Mouse (Mus musculus) gastrocnemius, postnatal 10 days (tissue): ENCODE results near the gene Sun1. TPM values are rescaled to one million over a fixed set of nuclear protein-coding genes. Genes with fewer than 3 reads are reported as not detected.

Experiments
- DNase-seq: peaks from one replicate; pipeline ENCODE4 v3.0.0; 2021; ENCODE audit warnings: mixed read lengths
- total RNA-seq, 2 experiments: library from RNA; stranded (reverse); gene quantifications; 2 replicates each; pipeline ENCODE4 v1.2.3; 2021

The Sun1 gene
- total RNA-seq, 2 experiments from 2014 or later: 42.7 to 52.4 TPM

GRCm38 (mm10) chr5:139206525-139206924 lies 6.1 kb downstream of the Sun1 start:
- no peak for DNase-seq

- DNase-seq: no peak
Measured at GRCm38 (mm10) chr5:139208183-139208582, 7.7 kb downstream of the Sun1 start.

GRCm38 (mm10) chr5:139208871-139209684 lies 8.6 kb downstream of the Sun1 start:
- no peak for DNase-seq

- DNase-seq: no peak
Measured at GRCm38 (mm10) chr5:139209685-139210026, 9.2 kb downstream of the Sun1 start.

GRCm38 (mm10) chr5:139211737-139212385 lies 11.4 kb downstream of the Sun1 start:
- DNase-seq: no peak

- DNase-seq: no peak
Measured at GRCm38 (mm10) chr5:139214298-139214697, 13.9 kb downstream of the Sun1 start.

GRCm38 (mm10) chr5:139215184-139215583 lies 14.7 kb downstream of the Sun1 start:
- DNase-seq: no peak

GRCm38 (mm10) chr5:139216121-139216520 lies 15.7 kb downstream of the Sun1 start:
- no peak for DNase-seq

GRCm38 (mm10) chr5:139216774-139217173 lies 16.3 kb downstream of the Sun1 start:
- no peak for DNase-seq

- no peak for DNase-seq
Measured at GRCm38 (mm10) chr5:139220006-139220515, 19.6 kb downstream of the Sun1 start.

- no peak for DNase-seq
Measured at GRCm38 (mm10) chr5:139220610-139221009, 20.2 kb downstream of the Sun1 start.

GRCm38 (mm10) chr5:139223331-139223730 lies 22.9 kb downstream of the Sun1 start:
- DNase-seq: no peak

- DNase-seq: no peak
Measured at GRCm38 (mm10) chr5:139227236-139227635, 26.8 kb downstream of the Sun1 start.

- DNase-seq: no peak
Measured at GRCm38 (mm10) chr5:139227645-139228044, 27.2 kb downstream of the Sun1 start.

- no peak for DNase-seq
Measured at GRCm38 (mm10) chr5:139228318-139228717, 27.9 kb downstream of the Sun1 start.

- DNase-seq: no peak
Measured at GRCm38 (mm10) chr5:139229716-139230115, 29.3 kb downstream of the Sun1 start.

GRCm38 (mm10) chr5:139232083-139232482 lies 31.6 kb downstream of the Sun1 start:
- DNase-seq: no peak

- no peak for DNase-seq
Measured at GRCm38 (mm10) chr5:139234423-139234822, 34.0 kb downstream of the Sun1 start.

- no peak for DNase-seq
Measured at GRCm38 (mm10) chr5:139237436-139237835, 37.0 kb downstream of the Sun1 start.

- no peak for DNase-seq
Measured at GRCm38 (mm10) chr5:139241022-139241761, 40.8 kb downstream of the Sun1 start.

- DNase-seq: no peak
Measured at GRCm38 (mm10) chr5:139243384-139243783, 42.9 kb downstream of the Sun1 start.

GRCm38 (mm10) chr5:139247767-139248166 lies 47.3 kb downstream of the Sun1 start:
- no peak for DNase-seq

- DNase-seq: no peak
Measured at GRCm38 (mm10) chr5:139248846-139249245, 48.4 kb downstream of the Sun1 start.
